Mouse (Mus musculus) thymus, adult 2 months (tissue): ENCODE results near the gene Txnrd3.

ENCODE experiments used
- CTCF ChIP-seq: fragments of 200-500 bp; IDR thresholded peaks from 2 replicates; pipeline ENCODE4 v1.5.1; 2012; ENCODE audit warnings: mild to moderate bottlenecking, control low read depth, low read length, moderate library complexity, borderline replicate concordance; ENCODE audit not compliant: control insufficient read depth, poor library complexity, insufficient read depth; ENCODE audit errors: extremely low read depth
- POLR2A ChIP-seq: fragments of 200-500 bp; IDR thresholded peaks from 2 replicates; pipeline ENCODE4 v1.6.1; 2012; ENCODE audit warnings: mild to moderate bottlenecking, low read length, control low read depth, moderate library complexity; ENCODE audit not compliant: control insufficient read depth, poor library complexity, insufficient read depth; ENCODE audit errors: extremely low read depth

DNA sequence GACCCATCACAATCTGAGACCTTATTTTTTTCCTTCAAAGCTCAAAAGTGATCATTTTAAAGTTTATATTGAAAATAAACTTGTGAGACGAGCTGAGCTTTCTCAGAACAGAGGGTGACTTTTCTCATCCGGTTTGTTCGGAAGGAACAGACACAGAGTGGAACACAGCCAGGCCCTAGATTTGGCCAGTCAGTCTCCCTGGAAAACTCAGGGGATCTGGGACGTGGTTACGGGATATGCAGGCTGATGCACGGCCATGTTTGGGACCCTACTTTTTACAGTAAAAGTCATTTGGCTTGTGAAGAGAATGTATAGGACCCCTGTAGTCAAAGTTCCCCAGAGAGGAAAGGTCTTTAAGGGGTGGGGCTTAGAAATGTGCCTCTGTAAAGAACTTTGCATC, 15.1 kb downstream of the Txnrd3 start:
- TF ChIP-seq POLR2A (no peak), CTCF (no peak)
